Mouse (Mus musculus) kidney, postnatal 14 days (tissue): ENCODE data around the gene Nt5dc3.

Experiments
- DNase-seq: peaks from one replicate; pipeline ENCODE4 v3.0.0; 2022; ENCODE audit warnings: mixed read lengths

The Nt5dc3 gene

GRCm38 (mm10) chr10:86779816-86780500, 1.2 kb downstream of the Nt5dc3 start:
- no peak for DNase-seq

- DNase-seq: no peak
Measured at GRCm38 (mm10) chr10:86781641-86782040, 2.8 kb downstream of the Nt5dc3 start.

- no peak for DNase-seq
Measured at GRCm38 (mm10) chr10:86782656-86783055, 3.9 kb downstream of the Nt5dc3 start.

GRCm38 (mm10) chr10:86783561-86783960, 4.8 kb downstream of the Nt5dc3 start:
- DNase-seq: no peak

- DNase-seq: no peak
Measured at GRCm38 (mm10) chr10:86784126-86784675, 5.4 kb downstream of the Nt5dc3 start.

- DNase-seq: peak; percentile 30
Measured at GRCm38 (mm10) chr10:86785396-86785795, 6.6 kb downstream of the Nt5dc3 start.

- DNase-seq: no peak
Measured at GRCm38 (mm10) chr10:86786083-86786482, 7.3 kb downstream of the Nt5dc3 start.

GRCm38 (mm10) chr10:86788193-86788592, 9.4 kb downstream of the Nt5dc3 start:
- DNase-seq: no peak

GRCm38 (mm10) chr10:86789146-86789672, 10.4 kb downstream of the Nt5dc3 start:
- no peak for DNase-seq

GRCm38 (mm10) chr10:86791507-86792184, 12.8 kb downstream of the Nt5dc3 start:
- no peak for DNase-seq

GRCm38 (mm10) chr10:86793509-86793951, 14.7 kb downstream of the Nt5dc3 start:
- DNase-seq: no peak

- no peak for DNase-seq
Measured at GRCm38 (mm10) chr10:86794196-86794595, 15.4 kb downstream of the Nt5dc3 start.

GRCm38 (mm10) chr10:86794794-86795535, 16.2 kb downstream of the Nt5dc3 start:
- no peak for DNase-seq

- no peak for DNase-seq
Measured at GRCm38 (mm10) chr10:86796073-86796741, 17.4 kb downstream of the Nt5dc3 start.

GRCm38 (mm10) chr10:86807362-86807761, 28.6 kb downstream of the Nt5dc3 start:
- no peak for DNase-seq

- no peak for DNase-seq
Measured at GRCm38 (mm10) chr10:86808013-86808758, 29.4 kb downstream of the Nt5dc3 start.

GRCm38 (mm10) chr10:86810000-86810399, 31.2 kb downstream of the Nt5dc3 start:
- DNase-seq: no peak

- DNase-seq: no peak
Measured at GRCm38 (mm10) chr10:86810612-86811011, 31.8 kb downstream of the Nt5dc3 start.

GRCm38 (mm10) chr10:86814292-86815131, 35.7 kb downstream of the Nt5dc3 start:
- no peak for DNase-seq

GRCm38 (mm10) chr10:86815133-86815532, 36.3 kb downstream of the Nt5dc3 start:
- no peak for DNase-seq

- no peak for DNase-seq
Measured at GRCm38 (mm10) chr10:86819649-86820165, 40.9 kb downstream of the Nt5dc3 start.
